Mouse (Mus musculus): Measurements from ENCODE around the gene Tspan10. TPM values are rescaled to one million over a fixed set of nuclear protein-coding genes. Genes with fewer than 3 reads are reported as not detected.

Tspan10 gene
- total RNA-seq, 1 experiment from 2014 or later = not detected

DNA sequence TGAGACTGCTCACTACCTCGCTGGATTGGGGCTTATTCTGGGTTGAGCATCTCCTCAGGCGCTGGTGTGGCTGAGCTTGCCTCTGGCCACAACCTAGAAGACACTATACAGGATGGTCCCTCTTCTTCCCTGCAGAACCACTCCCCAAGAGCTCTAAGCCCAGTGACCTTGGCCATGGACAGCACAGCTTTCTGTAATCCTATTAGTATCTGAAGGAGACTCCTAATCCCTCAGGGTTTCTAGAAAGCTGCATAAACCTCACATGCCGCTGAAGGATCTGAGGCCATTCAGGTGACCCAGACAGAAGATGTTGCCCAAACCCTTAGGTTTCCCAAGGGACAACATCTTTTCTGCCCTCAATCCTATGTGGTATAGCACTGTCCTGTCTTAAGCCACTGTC, 9.8 kb downstream of the Tspan10 start:
- no peak for ATAC-seq (ENCODE audit: extremely low read depth, insufficient number of reproducible peaks, low FRiP score, poor library complexity, severe bottlenecking)

DNA sequence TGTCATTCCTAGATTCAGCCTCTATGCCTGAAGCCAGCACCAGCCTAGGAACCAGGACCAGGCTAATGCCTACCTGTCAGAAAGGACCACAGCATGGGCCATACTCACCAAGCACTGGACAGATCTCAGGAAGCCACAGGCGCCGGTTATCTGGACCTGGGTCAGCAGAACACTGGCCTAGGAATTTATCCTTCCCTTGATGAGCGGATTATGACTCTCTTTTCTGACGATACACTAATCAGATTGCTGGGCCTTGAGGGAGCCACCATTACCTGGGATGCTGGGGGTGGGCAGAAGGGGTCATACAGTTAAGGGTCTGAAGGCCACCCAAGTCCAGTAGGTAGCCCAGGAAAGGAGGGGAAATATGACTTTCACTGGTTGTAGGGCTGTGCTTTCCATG, 10.9 kb downstream of the Tspan10 start, which contains the start of gene Pde6g:
Pde6g (minus strand) TSS at position 195 of the 400 bp plus-strand sequence.
- ATAC-seq (ENCODE audit: extremely low read depth, insufficient number of reproducible peaks, low FRiP score, poor library complexity, severe bottlenecking) = no peak

- no peak for ATAC-seq (ENCODE audit: extremely low read depth, insufficient number of reproducible peaks, low FRiP score, poor library complexity, severe bottlenecking)
These were observed 12.5 kb downstream of the Tspan10 start for GRCm38 (mm10) chr11:120454965-120455364.

- ATAC-seq (ENCODE audit: extremely low read depth, insufficient number of reproducible peaks, low FRiP score, poor library complexity, severe bottlenecking) = no peak
These were observed 13.0 kb downstream of the Tspan10 start for GRCm38 (mm10) chr11:120455413-120455812.

GRCm38 (mm10) chr11:120457370-120457769, 14.9 kb downstream of the Tspan10 start:
- ATAC-seq (ENCODE audit: extremely low read depth, insufficient number of reproducible peaks, low FRiP score, poor library complexity, severe bottlenecking) = no peak

- peak; percentile 86 for ATAC-seq (ENCODE audit: extremely low read depth, insufficient number of reproducible peaks, low FRiP score, poor library complexity, severe bottlenecking)
These were observed 15.6 kb downstream of the Tspan10 start, which contains the start of the genes Oxld1 and Ccdc137 for GRCm38 (mm10) chr11:120457772-120458751. TSS of gene Oxld1 (minus strand) at chr11:120458068. TSS of gene Ccdc137 (plus strand) at chr11:120458115.

- no peak for ATAC-seq (ENCODE audit: extremely low read depth, insufficient number of reproducible peaks, low FRiP score, poor library complexity, severe bottlenecking)
These were observed 16.6 kb downstream of the Tspan10 start for GRCm38 (mm10) chr11:120458847-120459597.

DNA sequence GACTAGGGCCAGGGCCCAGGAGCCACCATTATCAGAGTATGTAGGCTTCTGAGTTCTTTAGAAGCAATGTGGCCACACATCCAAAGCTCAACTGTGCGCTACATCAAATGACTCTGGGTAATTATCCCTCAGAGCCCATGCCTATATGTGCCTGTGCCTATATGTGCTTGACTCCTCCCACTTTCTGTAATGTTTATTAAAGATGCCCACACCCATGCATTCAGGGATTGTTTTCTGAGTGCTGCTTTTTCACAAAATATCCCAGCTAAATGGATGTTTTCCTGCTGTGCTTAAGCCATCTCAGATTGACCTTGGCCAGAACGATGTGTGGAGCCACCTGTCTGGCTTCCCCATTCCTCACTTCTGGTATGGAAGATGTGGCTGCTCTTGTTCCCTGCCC, 21.1 kb downstream of the Tspan10 start:
- ATAC-seq (ENCODE audit: extremely low read depth, insufficient number of reproducible peaks, low FRiP score, poor library complexity, severe bottlenecking) = no peak

GRCm38 (mm10) chr11:120464365-120464764, 21.9 kb downstream of the Tspan10 start:
- no peak for ATAC-seq (ENCODE audit: extremely low read depth, insufficient number of reproducible peaks, low FRiP score, poor library complexity, severe bottlenecking)

GRCm38 (mm10) chr11:120465521-120465920, 23.1 kb downstream of the Tspan10 start:
- no peak for ATAC-seq (ENCODE audit: extremely low read depth, insufficient number of reproducible peaks, low FRiP score, poor library complexity, severe bottlenecking)

DNA sequence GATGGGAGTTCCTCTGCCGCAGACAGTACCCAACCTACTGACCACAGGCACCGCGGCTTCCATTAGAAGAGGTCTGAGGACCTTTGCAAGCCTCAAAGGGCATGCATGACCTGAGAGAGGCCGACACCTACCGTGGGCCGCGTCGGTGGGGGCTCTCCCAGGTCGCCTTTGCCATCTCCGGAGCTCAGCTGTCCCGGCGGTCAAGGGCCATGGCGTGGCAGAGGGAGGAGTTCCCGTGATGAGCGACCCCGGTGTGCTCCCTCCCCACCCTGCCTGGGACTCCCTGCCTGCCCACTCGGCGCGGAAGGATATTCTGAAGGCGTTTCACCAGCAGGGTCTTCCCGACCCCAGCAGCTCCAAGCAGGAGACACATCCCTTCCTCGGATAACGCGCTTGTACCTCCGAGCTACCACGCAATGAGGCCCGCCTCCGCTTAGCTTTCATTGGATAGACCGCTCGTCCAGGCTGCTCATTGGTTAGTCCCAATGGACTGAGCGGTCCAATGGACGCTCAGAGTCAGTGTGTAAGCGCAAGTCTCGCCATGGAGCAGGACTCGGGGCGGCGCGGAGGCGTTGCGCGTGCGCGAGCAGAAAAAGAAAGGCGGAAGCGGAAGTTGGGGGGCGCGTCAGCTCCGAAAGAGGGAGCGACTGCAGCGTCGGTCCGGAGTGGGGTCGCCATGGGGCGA, 24.7 kb downstream of the Tspan10 start, which contains the start of gene Arl16:
Arl16 (minus strand) TSS at position 557 of the 685 bp plus-strand sequence.
- peak; percentile 97 for ATAC-seq (ENCODE audit: extremely low read depth, insufficient number of reproducible peaks, low FRiP score, poor library complexity, severe bottlenecking)

GRCm38 (mm10) chr11:120467736-120468092, 25.3 kb downstream of the Tspan10 start:
- ATAC-seq (ENCODE audit: extremely low read depth, insufficient number of reproducible peaks, low FRiP score, poor library complexity, severe bottlenecking) = no peak

GRCm38 (mm10) chr11:120472052-120472451, 29.6 kb downstream of the Tspan10 start:
- no peak for ATAC-seq (ENCODE audit: extremely low read depth, insufficient number of reproducible peaks, low FRiP score, poor library complexity, severe bottlenecking)

DNA sequence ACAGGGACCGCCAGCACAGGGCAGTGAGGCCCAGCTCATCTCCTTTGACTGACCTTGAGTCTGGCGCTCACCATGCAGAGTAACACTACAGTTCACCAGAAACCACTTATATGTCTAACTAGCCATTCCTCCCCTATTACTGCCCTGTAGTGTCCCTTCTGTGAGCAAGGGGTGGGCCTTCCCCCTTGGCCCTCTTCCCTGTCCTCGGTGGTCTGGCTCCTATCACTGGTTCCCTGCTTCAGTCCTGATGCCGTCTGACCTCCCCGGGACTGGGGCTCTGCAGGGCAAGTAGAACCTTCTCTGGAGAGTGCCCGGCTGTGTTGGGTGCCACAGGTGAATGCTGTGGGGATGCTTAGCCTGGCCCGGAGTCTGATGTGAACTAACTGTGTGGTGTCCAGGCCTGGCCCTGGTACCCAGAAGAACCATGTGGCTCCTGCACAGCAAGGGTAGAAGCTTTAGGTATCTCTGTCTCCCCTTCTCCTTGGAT, 41.0 kb downstream of the Tspan10 start:
- no peak for ATAC-seq (ENCODE audit: extremely low read depth, insufficient number of reproducible peaks, low FRiP score, poor library complexity, severe bottlenecking)

- peak; percentile 88 for ATAC-seq (ENCODE audit: extremely low read depth, insufficient number of reproducible peaks, low FRiP score, poor library complexity, severe bottlenecking)
These were observed 42.0 kb downstream of the Tspan10 start, which contains the start of gene Mrpl12 for GRCm38 (mm10) chr11:120484265-120484981. TSS of gene Mrpl12 (plus strand) at chr11:120484613.

DNA sequence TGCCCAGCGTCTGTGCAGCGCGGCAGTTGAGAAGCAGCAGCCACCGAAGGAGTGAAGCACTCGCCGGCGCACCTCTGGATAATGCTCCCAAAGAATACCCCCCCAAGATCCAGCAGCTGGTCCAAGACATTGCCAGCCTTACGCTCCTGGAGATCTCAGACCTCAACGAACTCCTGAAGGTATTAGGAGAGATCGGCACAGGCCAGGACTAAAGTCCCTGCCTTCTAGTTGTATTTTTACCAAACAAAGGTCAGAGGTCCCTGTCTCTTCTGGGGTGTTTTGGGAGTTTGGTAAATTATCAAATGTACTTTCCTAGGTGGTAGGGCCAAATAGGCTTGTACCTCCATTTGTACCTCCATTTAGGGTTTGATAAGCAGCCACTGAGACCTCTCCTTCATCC, 42.8 kb downstream of the Tspan10 start:
- ATAC-seq (ENCODE audit: extremely low read depth, insufficient number of reproducible peaks, low FRiP score, poor library complexity, severe bottlenecking) = no peak

- no peak for ATAC-seq (ENCODE audit: extremely low read depth, insufficient number of reproducible peaks, low FRiP score, poor library complexity, severe bottlenecking)
These were observed 46.1 kb downstream of the Tspan10 start for GRCm38 (mm10) chr11:120488516-120488915.

GRCm38 (mm10) chr11:120489054-120489761, 46.8 kb downstream of the Tspan10 start:
- ATAC-seq (ENCODE audit: extremely low read depth, insufficient number of reproducible peaks, low FRiP score, poor library complexity, severe bottlenecking) = peak; percentile 60
